Mouse (Mus musculus) heart, postnatal 0 days (tissue): ENCODE measurements around the gene Dapk2. TPM values are rescaled to one million over a fixed set of nuclear protein-coding genes. Genes with fewer than 3 reads are reported as not detected.

Source experiments
- ATAC-seq: fragments of 200-750 bp; cut with Nextera tagmentation; 2 replicates; pipeline ENCODE4 v1.8.0; 2017; ENCODE audit warnings: low read depth, moderate number of reproducible peaks, moderate library complexity; ENCODE audit not compliant: insufficient read depth
- DNase-seq: peaks from one replicate; pipeline ENCODE4 v3.0.0-alpha.2; 2016; ENCODE audit warnings: low spot score
- H3K27ac ChIP-seq: fragments of 300-500 bp; sonication (generic); 2 replicates; pipeline ENCODE4 v1.5.1; 2014; ENCODE audit warnings: low read depth, mild to moderate bottlenecking
- H3K27me3 ChIP-seq: fragments of 300-500 bp; sonication (generic); 2 replicates; pipeline ENCODE4 v1.6.1; 2014; ENCODE audit warnings: low read length, mixed read lengths; ENCODE audit not compliant: control insufficient read depth, insufficient read depth
- H3K36me3 ChIP-seq: fragments of 300-500 bp; sonication (generic); replicated peaks from 2 replicates; pipeline ENCODE4 v1.6.1; 2014; ENCODE audit warnings: low read length, mixed read lengths; ENCODE audit not compliant: control insufficient read depth, insufficient read depth
- H3K4me1 ChIP-seq: fragments of 300-500 bp; sonication (generic); 2 replicates; pipeline ENCODE4 v1.6.1; 2014; ENCODE audit warnings: antibody characterized with exemption; ENCODE audit not compliant: control insufficient read depth, insufficient read depth
- H3K4me2 ChIP-seq: fragments of 300-500 bp; sonication (generic); 2 replicates; pipeline ENCODE4 v1.6.1; 2014; ENCODE audit warnings: low read depth, mild to moderate bottlenecking, low read length, moderate library complexity
- H3K4me3 ChIP-seq: fragments of 300-500 bp; sonication (generic); 2 replicates; pipeline ENCODE4 v1.5.1; 2014; ENCODE audit warnings: low read depth, low read length
- H3K9ac ChIP-seq: fragments of 300-500 bp; sonication (generic); replicated peaks from 2 replicates; pipeline ENCODE4 v1.6.1; 2014; ENCODE audit warnings: low read depth, low read length, mixed read lengths
- H3K9me3 ChIP-seq: fragments of 300-500 bp; sonication (generic); replicated peaks from 2 replicates; pipeline ENCODE4 v1.6.1; 2016; ENCODE audit warnings: low read length; ENCODE audit not compliant: control insufficient read depth
- CTCF ChIP-seq: IDR thresholded peaks from 2 replicates; pipeline ENCODE4 v1.5.1; 2016; ENCODE audit warnings: antibody characterized with exemption, control low read depth, low read depth
- EP300 ChIP-seq: IDR thresholded peaks from 2 replicates; pipeline ENCODE4 v1.6.1; 2016; ENCODE audit warnings: antibody characterized with exemption, low read depth
- WGBS: fragments of 180-500 bp; shearing (Covaris S2); extraction: QIAGEN DNeasy Blood & Tissue Kit; methylation state at CpG from one replicate; pipeline ENCODE4 v1.1.7; 2014; 5-methylcytosine and 5-hydroxymethylcytosine counted together
- polyA plus RNA-seq: library from polyadenylated mRNA; unstranded; fragments of >200 nt; fragmentation: Nextera tagmentation; extraction: Ambion mirVana; gene quantifications from 2 replicates; pipeline ENCODE4 v1.2.1, GENCODE M21; 2015
- total RNA-seq: library from RNA; depleted of rRNA; stranded (reverse); fragments of >200 nt; gene quantifications from 2 replicates; pipeline ENCODE4 v1.2.3, GENCODE M21; 2014; ENCODE audit warnings: low replicate concordance

The Dapk2 gene
- total and polyA plus RNA-seq, 2 experiments from 2014 or later = 2.3 to 4.7 TPM

DNA sequence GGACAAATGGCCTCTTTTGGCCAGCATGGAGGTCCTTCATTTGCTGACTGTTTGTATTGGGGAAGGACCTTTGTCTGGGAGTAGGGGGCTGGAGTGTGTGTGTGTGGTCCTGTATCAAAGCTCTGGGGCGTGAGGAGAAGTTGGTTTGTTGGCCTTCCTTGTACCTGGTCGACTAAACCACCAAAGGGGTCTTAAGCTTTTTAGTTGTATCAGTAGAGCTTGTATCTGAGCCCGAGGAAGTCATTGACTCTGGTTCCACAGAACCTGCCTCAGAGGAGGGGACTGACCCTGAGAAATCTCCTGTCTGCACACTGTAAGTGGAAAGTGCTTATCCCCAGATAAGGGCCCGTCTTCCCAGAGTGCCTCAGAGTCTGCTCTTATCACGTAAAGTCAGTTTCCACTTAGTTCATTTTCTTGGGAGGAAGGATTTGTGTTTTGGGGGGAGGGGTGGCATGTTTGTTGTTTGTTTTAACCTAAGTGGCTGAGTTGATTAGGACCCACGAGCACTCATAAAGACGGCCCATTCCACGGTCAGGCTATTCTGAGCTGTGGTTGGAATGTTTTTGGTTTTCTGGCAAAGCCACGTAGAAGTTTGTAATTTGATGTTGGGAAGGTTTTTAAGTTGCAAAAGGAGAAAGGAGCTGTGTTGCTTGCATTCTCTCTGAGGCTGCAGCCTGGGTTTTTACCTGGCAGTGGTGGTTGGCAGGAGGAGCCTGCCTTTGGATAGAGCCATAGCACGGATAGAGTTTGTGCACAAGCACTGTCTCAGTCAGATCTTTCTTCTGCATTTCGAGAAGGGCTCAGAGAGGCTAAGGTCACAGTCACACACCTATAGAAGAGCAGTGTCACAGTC, 24.0 kb downstream of the Dapk2 start:
- no peak for DNase-seq
- Histone ChIP-seq H3K9ac (no peak overlapping the region), H3K27me3 (no peaks in the 10 kb centered on the region), H3K4me3 (no peak overlapping the region), H3K36me3 (no peaks in the 10 kb centered on the region), H3K4me1 (peaks cover 12% of the 10 kb centered on the region; the same call in 1 of the 2 replicates), H3K9me3 (no peaks in the 10 kb centered on the region), H3K27ac (no peak overlapping the region; the same call in 1 of the 2 replicates), H3K4me2 (no peak overlapping the region)
- TF ChIP-seq CTCF (no peak), EP300 (no peak)
- ATAC-seq = no peak
- 24% methylated on average over 11 of the region's 11 CpGs for WGBS

- DNase-seq (no peak), ATAC-seq (no peak)
- Histone ChIP-seq H3K9me3 (no peaks in the 10 kb centered on the region), H3K36me3 (no peaks in the 10 kb centered on the region), H3K27me3 (no peaks in the 10 kb centered on the region), H3K4me1 (peaks cover 12% of the 10 kb centered on the region; the same call in 1 of the 2 replicates), H3K27ac (no peak overlapping the region), H3K4me2 (no peak overlapping the region), H3K9ac (no peak overlapping the region), H3K4me3 (no peak overlapping the region)
- TF ChIP-seq EP300 (no peak), CTCF (no peak)
- 69% methylated on average over 3 of the region's 3 CpGs for WGBS
Observed at GRCm38 (mm10) chr9:66182679-66182993, 24.6 kb downstream of the Dapk2 start.

DNA sequence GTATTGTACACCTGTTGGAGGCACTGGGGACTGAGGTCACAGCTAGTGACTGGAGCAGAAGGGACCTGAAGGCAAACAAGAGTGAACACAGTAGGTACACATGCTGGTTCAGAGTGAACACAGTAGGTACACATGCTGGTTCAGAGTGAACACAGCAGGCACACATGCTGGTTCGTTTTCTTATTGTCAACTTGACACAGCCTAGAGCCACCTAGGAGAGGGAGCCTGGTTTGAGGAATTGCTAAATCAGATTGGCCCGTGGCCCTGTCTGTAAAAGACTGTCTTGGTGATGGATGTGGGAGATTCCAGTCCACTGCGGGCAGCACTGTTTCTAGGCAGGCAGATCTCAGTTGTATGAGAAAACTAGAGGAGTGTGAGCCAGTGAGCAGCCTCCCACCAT, 25.0 kb downstream of the Dapk2 start:
- ATAC-seq (no peak), DNase-seq (no peak)
- no peak overlapping the region for H3K27ac ChIP-seq
- H3K4me1 ChIP-seq = peaks cover 12% of the 10 kb centered on the region; the same call in 1 of the 2 replicates
- H3K4me3 ChIP-seq = no peak overlapping the region
- WGBS = 68% methylated on average over 3 of the region's 3 CpGs
- no peaks in the 10 kb centered on the region for H3K36me3 ChIP-seq
- H3K9ac ChIP-seq = no peak overlapping the region
- H3K9me3 ChIP-seq = no peaks in the 10 kb centered on the region
- no peak overlapping the region for H3K4me2 ChIP-seq
- TF ChIP-seq CTCF (no peak), EP300 (no peak)
- H3K27me3 ChIP-seq = no peaks in the 10 kb centered on the region

GRCm38 (mm10) chr9:66184572-66184971, 26.5 kb downstream of the Dapk2 start:
- ATAC-seq (no peak), DNase-seq (no peak)
- Histone ChIP-seq H3K9ac (no peak overlapping the region), H3K4me3 (no peak overlapping the region), H3K36me3 (no peaks in the 10 kb centered on the region), H3K4me1 (peaks cover 12% of the 10 kb centered on the region; the same call in 1 of the 2 replicates), H3K27ac (no peak overlapping the region), H3K27me3 (no peaks in the 10 kb centered on the region), H3K4me2 (no peak overlapping the region), H3K9me3 (no peaks in the 10 kb centered on the region)
- WGBS = 79% methylated on average over 5 of the region's 5 CpGs
- TF ChIP-seq CTCF (no peak), EP300 (no peak)

DNA sequence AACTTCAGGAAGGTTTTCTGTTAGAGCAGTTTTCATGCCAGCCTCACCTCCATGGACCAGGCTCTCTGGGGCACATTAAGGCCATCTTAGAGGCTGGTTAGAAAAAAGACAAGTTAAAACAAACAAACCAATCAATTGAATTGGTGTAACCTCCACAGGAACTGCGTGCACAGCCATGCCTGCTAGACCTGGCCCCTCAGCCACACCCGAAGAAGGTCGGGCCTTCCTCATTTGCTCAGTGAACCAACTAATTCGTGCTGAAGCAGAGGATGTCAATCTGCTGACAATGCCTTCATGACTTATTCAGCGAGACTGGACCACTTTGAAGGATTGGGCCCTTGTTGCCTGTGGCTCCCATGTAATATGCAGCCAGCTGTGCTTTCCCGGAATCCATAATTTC, 28.4 kb downstream of the Dapk2 start:
- DNase-seq (no peak), ATAC-seq (no peak)
- no peaks in the 10 kb centered on the region for H3K9me3 ChIP-seq
- no peak overlapping the region for H3K9ac ChIP-seq
- no peak overlapping the region for H3K4me3 ChIP-seq
- TF ChIP-seq CTCF (no peak), EP300 (no peak)
- WGBS = 61% methylated on average over 6 of the region's 6 CpGs
- no peaks in the 10 kb centered on the region for H3K27me3 ChIP-seq
- no peak overlapping the region for H3K27ac ChIP-seq
- no peak overlapping the region for H3K4me2 ChIP-seq
- H3K36me3 ChIP-seq = no peaks in the 10 kb centered on the region
- peaks cover 9% of the 10 kb centered on the region; the same call in 1 of the 2 replicates for H3K4me1 ChIP-seq
